8 mouse cellular contexts compared by ENCODE assay signal in genomic region chr8:10812060-10812670, GRCm38 (mm10).
DNase-seq lines count a peak whose midpoint lies in the region; ATAC-seq and TF ChIP-seq lines count a peak whose summit lies in the region.
"Had no signal": no experiment of that assay in that cellular context is flagged by ENCODE, and none has a peak within 500 bp of the region (broad histone marks: within the 10 kb centered on the region; RNA-seq: fewer than 3 reads in every experiment).

No protein-coding gene starts in this region.

- 0 out of 2 replicates have a peak, but pooled peaks cover 7% of the 10 kb centered on the region for H3K4me1 ChIP-seq in heart, postnatal 0 days (ENCODE audit: control insufficient read depth, insufficient read depth)
- no peaks in the 10 kb centered on the region for H3K4me1 ChIP-seq in heart, embryonic 11.5 days (ENCODE audit: control insufficient read depth, insufficient read depth, low read length)
- H3K4me1 ChIP-seq: embryonic facial prominence, embryonic 13.5 days had no signal

- H3K36me3 ChIP-seq in heart, postnatal 0 days (replicated peaks; ENCODE audit: control insufficient read depth, insufficient read depth, low read length), result no peaks in the 10 kb centered on the region
- H3K36me3 ChIP-seq in heart, embryonic 11.5 days (ENCODE audit: control insufficient read depth, insufficient read depth, low read length), result no peaks in the 10 kb centered on the region
- H3K36me3 ChIP-seq: embryonic facial prominence, embryonic 13.5 days had no signal

- TF ChIP-seq EP300 in heart, postnatal 0 days (IDR thresholded peaks at IDR 0.05; ENCODE audit: low read depth), result no peak

- TF ChIP-seq CTCF in heart, postnatal 0 days (IDR thresholded peaks at IDR 0.05; ENCODE audit: low read depth), result no peak

- no peak overlapping the region for H3K4me2 ChIP-seq in heart, postnatal 0 days (ENCODE audit: low read depth, low read length)
- H3K4me2 ChIP-seq in heart, embryonic 11.5 days, result no peak overlapping the region
- H3K4me2 ChIP-seq: embryonic facial prominence, embryonic 13.5 days had no signal

- ATAC-seq in heart, postnatal 0 days (ENCODE audit: insufficient read depth, low read depth), result no peak
- no peak for ATAC-seq in heart, embryonic 11.5 days (replicated peaks; ENCODE audit: insufficient number of reproducible peaks, low FRiP score, low TSS enrichment)

- no peaks in the 10 kb centered on the region for H3K9me3 ChIP-seq in heart, postnatal 0 days (replicated peaks; ENCODE audit: control insufficient read depth, low read length)
- no peaks in the 10 kb centered on the region for H3K9me3 ChIP-seq in heart, embryonic 11.5 days (replicated peaks; ENCODE audit: control insufficient read depth, low read length)
- H3K9me3 ChIP-seq: embryonic facial prominence, embryonic 13.5 days had no signal

- peak; percentile 35 for DNase-seq in heart, postnatal 0 days (ENCODE audit: low spot score)
- peak; percentile 36 to 38 for DNase-seq in frontal cortex, postnatal 10 days (ENCODE audit: low spot score in 2 of 2)
- DNase-seq in layer of hippocampus, postnatal 25 days (ENCODE audit: extremely low spot score in 1 of 2, low spot score in 1 of 2), result peak; percentile 37 to 48
- peak; percentile 27 for DNase-seq in right cerebral cortex, postnatal 14 days
- DNase-seq in retina, postnatal 1 day, result no peak
- no peak for DNase-seq in gastrocnemius, adult 18-20 months (ENCODE audit: low spot score)

- no peak overlapping the region for H3K27ac ChIP-seq in heart, postnatal 0 days (ENCODE audit: low read depth)
- H3K27ac ChIP-seq in heart, embryonic 11.5 days (ENCODE audit: low read depth, low read length), result no peak overlapping the region
- H3K27ac ChIP-seq: embryonic facial prominence, embryonic 13.5 days had no signal

- no peak overlapping the region for H3K4me3 ChIP-seq in heart, postnatal 0 days (ENCODE audit: low read depth, low read length)
- no peak overlapping the region for H3K4me3 ChIP-seq in heart, embryonic 11.5 days (ENCODE audit: low read depth, low read length)
- H3K4me3 ChIP-seq: embryonic facial prominence, embryonic 13.5 days had no signal

- no peak overlapping the region for H3K9ac ChIP-seq in heart, postnatal 0 days (replicated peaks; ENCODE audit: low read depth, low read length)
- no peak overlapping the region for H3K9ac ChIP-seq in heart, embryonic 11.5 days (ENCODE audit: low read depth, low read length)
- H3K9ac ChIP-seq: embryonic facial prominence, embryonic 13.5 days had no signal

- H3K27me3 ChIP-seq in heart, postnatal 0 days (ENCODE audit: control insufficient read depth, insufficient read depth, low read length), result 0 out of 2 replicates have a peak, but pooled peaks cover 3% of the 10 kb centered on the region
- no peaks in the 10 kb centered on the region for H3K27me3 ChIP-seq in heart, embryonic 11.5 days (ENCODE audit: control insufficient read depth, insufficient read depth, low read length)
- H3K27me3 ChIP-seq: embryonic facial prominence, embryonic 13.5 days had no signal

- WGBS in heart, postnatal 0 days, result 46% methylated on average over 10 of the region's 10 CpGs
- WGBS in heart, embryonic 11.5 days (ENCODE audit: insufficient replicate concordance), result 61% methylated on average over 10 of the region's 10 CpGs

Comparison
In these comparisons a context has a peak if more than half of its experiments do, and no peak if none do; other contexts are left out.
1. DNase-seq: peak in heart, postnatal 0 days (single experiment), frontal cortex, postnatal 10 days (2 of 2), layer of hippocampus, postnatal 25 days (2 of 2) and right cerebral cortex, postnatal 14 days (single experiment); none in retina, postnatal 1 day (single experiment) and gastrocnemius, adult 18-20 months (single experiment).